Mouse (Mus musculus) heart, adult 2 months (tissue): ENCODE data around the gene Dyrk3.

ENCODE experiments used
- CTCF ChIP-seq: fragments of 200-600 bp; IDR thresholded peaks from 2 replicates; pipeline ENCODE4 v1.8.1; 2022; ENCODE audit warnings: antibody characterized with exemption, mild to moderate bottlenecking, moderate library complexity
- POLR2A ChIP-seq: fragments of 200-500 bp; IDR thresholded peaks from 2 replicates; pipeline ENCODE4 v1.6.1; 2011; ENCODE audit warnings: mild to moderate bottlenecking, low read depth, low read length, control low read depth; ENCODE audit not compliant: insufficient read depth

- TF ChIP-seq CTCF (no peak), POLR2A (no peak)
Observed at GRCm38 (mm10) chr1:131139102-131140095, 1.3 kb upstream of the Dyrk3 start.
